Mouse (Mus musculus) hindbrain, embryonic 12.5 days (tissue): Measurements from ENCODE around the gene Mfsd5. TPM values are rescaled to one million over a fixed set of nuclear protein-coding genes. Genes with fewer than 3 reads are reported as not detected.
A peak's percentile ranks its signal among the peaks of the same experiment; 100 is the strongest.

Experiments used
- ATAC-seq: fragments of 200-750 bp; cut with Nextera tagmentation; 2 replicates; pipeline ENCODE4 v1.8.0; 2017; ENCODE audit warnings: moderate TSS enrichment; ENCODE audit not compliant: low FRiP score
- H3K27ac ChIP-seq: fragments of 300-500 bp; sonication (generic); 2 replicates; pipeline ENCODE4 v1.5.1; 2016; ENCODE audit warnings: mild to moderate bottlenecking
- H3K27me3 ChIP-seq: fragments of 300-500 bp; sonication (generic); 2 replicates; pipeline ENCODE4 v1.6.1; 2016; ENCODE audit warnings: mild to moderate bottlenecking
- H3K36me3 ChIP-seq: fragments of 300-500 bp; sonication (generic); 2 replicates; pipeline ENCODE4 v1.6.1; 2016; ENCODE audit warnings: mild to moderate bottlenecking
- H3K4me1 ChIP-seq: fragments of 300-500 bp; sonication (generic); 2 replicates; pipeline ENCODE4 v1.6.1; 2016
- H3K4me2 ChIP-seq: fragments of 300-500 bp; sonication (generic); replicated peaks from 2 replicates; pipeline ENCODE4 v1.6.1; 2016; ENCODE audit warnings: mild to moderate bottlenecking
- H3K4me3 ChIP-seq: fragments of 300-500 bp; sonication (generic); 2 replicates; pipeline ENCODE4 v1.5.1; 2016; ENCODE audit warnings: mild to moderate bottlenecking
- H3K9ac ChIP-seq: fragments of 300-500 bp; sonication (generic); 2 replicates; pipeline ENCODE4 v1.6.1; 2016; ENCODE audit warnings: mild to moderate bottlenecking, moderate library complexity
- H3K9me3 ChIP-seq: fragments of 300-500 bp; sonication (generic); replicated peaks from 2 replicates; pipeline ENCODE4 v1.6.1; 2016; ENCODE audit warnings: mild to moderate bottlenecking
- WGBS: fragments of 180-500 bp; shearing (Covaris S2); methylation state at CpG from one replicate; pipeline ENCODE4 v1.1.7; 2016; 5-methylcytosine and 5-hydroxymethylcytosine counted together
- polyA plus RNA-seq: library from polyadenylated mRNA; unstranded; fragments of >200 nt; fragmentation: Nextera tagmentation; extraction: Ambion mirVana; gene quantifications from 2 replicates; pipeline ENCODE4 v1.2.1, GENCODE M21; 2016

Gene Mfsd5
- polyA plus RNA-seq: 54.2 and 54.9 TPM in 2 replicates

DNA sequence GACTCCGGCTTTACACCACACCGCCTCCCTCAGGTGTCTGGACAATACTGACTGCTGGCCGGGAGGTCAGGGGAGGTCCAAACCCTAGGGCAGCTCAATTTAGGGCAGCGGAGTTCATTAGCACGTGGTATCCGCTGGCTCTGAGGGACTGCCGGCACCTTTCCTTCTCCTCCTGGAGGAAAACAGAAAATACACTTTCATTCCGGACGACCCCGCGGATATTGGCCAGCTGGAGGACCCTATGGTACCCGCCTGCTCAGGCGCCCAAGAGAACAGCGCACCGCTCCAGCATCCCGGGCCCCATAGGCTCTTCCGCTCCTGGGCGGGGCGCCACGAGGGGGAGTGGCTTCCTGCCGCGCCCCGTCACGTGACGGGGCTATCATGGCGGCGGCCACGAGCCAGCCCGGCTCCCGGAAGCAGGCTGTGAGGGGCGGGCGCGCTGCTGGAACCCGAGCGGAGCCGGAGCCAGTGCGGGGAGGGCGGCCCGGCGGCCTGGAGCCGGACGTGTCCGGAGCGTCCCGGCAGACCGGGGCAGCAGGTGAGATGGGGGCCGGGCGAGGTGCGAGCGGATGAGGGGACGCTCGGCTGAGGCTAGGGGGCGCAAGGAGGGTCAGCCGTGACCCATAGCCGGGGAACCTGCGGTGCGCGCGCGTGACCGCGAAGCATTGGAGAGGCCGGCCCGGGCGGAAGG is at the start of gene Mfsd5:
Gene Mfsd5, plus strand, starts transcription at position 363 of the 691 bp plus-strand sequence.
- no peaks in the 10 kb centered on the region for H3K27me3 ChIP-seq
- under 1% methylated on average over 65 of the region's 65 CpGs for WGBS
- peak within 1 kb of the TSS; percentile 63 for H3K9ac ChIP-seq
- ATAC-seq: peak; percentile 96
- peak within 1 kb of the TSS; percentile 80 for H3K27ac ChIP-seq
- H3K4me3 ChIP-seq: peak within 1 kb of the TSS; percentile 65
- H3K4me1 ChIP-seq: peaks cover 14% of the 10 kb centered on the region
- peaks cover 23% of the 10 kb centered on the region for H3K36me3 ChIP-seq
- H3K4me2 ChIP-seq: peak within 1 kb of the TSS; percentile 89
- H3K9me3 ChIP-seq: no peaks in the 10 kb centered on the region

- H3K27me3 ChIP-seq: 0 out of 2 replicates have a peak, but pooled peaks cover 9% of the 10 kb centered on the region
- H3K4me1 ChIP-seq: peaks cover 10% of the 10 kb centered on the region
- ATAC-seq: no peak
- H3K4me3 ChIP-seq: no peak overlapping the region
- no peaks in the 10 kb centered on the region for H3K9me3 ChIP-seq
- WGBS: 80% methylated on average over 17 of the region's 17 CpGs
- H3K27ac ChIP-seq: no peak overlapping the region
- H3K9ac ChIP-seq: no peak overlapping the region
- no peak overlapping the region for H3K4me2 ChIP-seq
- no peaks in the 10 kb centered on the region for H3K36me3 ChIP-seq
Observed at GRCm38 (mm10) chr15:102230408-102231321, 48.6 kb upstream of the Mfsd5 start.

GRCm38 (mm10) chr15:102231748-102232147 is 47.5 kb upstream of the Mfsd5 start, which contains the start of gene Itgb7:
Gene Itgb7 (minus strand): TSS chr15:102231944.
- no peaks in the 10 kb centered on the region for H3K36me3 ChIP-seq
- peaks cover 11% of the 10 kb centered on the region for H3K4me1 ChIP-seq
- H3K9ac ChIP-seq: no peak within 1 kb of the TSS
- 0 out of 2 replicates have a peak, but pooled peaks cover 5% of the 10 kb centered on the region for H3K27me3 ChIP-seq
- WGBS: 38% methylated on average over 6 of the region's 6 CpGs
- ATAC-seq: no peak
- no peak within 1 kb of the TSS for H3K27ac ChIP-seq
- no peak within 1 kb of the TSS for H3K4me3 ChIP-seq
- H3K9me3 ChIP-seq: no peaks in the 10 kb centered on the region
- H3K4me2 ChIP-seq: no peak within 1 kb of the TSS

DNA sequence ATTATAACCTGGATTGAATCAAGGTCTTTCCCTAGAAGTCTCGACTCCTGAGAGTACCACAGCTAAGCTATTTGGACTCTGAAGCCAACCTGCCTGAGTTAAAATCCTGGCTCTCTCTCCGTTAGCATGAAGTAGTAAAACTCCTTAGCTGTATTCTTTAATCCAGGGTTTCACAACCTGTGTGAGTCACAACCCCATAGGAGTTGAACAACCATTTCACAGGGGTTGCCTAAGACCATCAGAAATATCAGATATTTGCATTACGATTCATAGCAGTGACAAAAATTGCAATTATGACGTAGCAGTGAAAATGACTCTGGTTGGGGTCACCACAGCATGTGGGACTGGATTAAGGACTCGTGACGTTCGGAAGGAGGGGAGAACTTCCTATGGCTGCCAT is 46.5 kb upstream of the Mfsd5 start:
- Histone ChIP-seq H3K27ac (no peak overlapping the region), H3K9ac (no peak overlapping the region), H3K4me3 (no peak overlapping the region), H3K4me2 (no peak overlapping the region), H3K9me3 (no peaks in the 10 kb centered on the region), H3K27me3 (0 out of 2 replicates have a peak, but pooled peaks cover 5% of the 10 kb centered on the region), H3K4me1 (peaks cover 11% of the 10 kb centered on the region), H3K36me3 (no peaks in the 10 kb centered on the region)
- no peak for ATAC-seq
- 84% methylated on average over 7 of the region's 7 CpGs for WGBS

DNA sequence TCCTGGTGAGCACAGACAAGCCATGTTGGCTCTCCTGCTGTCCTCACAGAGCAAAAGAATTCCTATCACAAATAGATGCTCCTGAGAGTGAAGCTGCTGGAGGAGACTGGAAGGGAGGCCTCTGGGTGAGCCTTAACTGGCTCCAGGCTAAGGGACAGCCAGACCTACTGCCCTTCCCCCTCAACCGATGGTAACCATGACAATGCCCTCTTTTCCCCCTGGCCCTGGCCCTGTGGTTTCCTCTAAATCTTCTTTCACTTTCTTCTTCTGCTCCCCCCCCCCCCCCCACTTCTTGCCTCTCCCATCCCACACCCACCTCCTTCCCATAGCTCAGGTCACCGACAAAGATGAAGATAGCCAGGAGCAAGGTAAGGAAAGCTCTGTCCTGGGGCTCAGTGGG is 45.4 kb upstream of the Mfsd5 start:
- H3K4me1 ChIP-seq: peaks cover 11% of the 10 kb centered on the region
- no peak for ATAC-seq
- WGBS: 23% methylated on average over 2 of the region's 2 CpGs
- H3K9me3 ChIP-seq: no peaks in the 10 kb centered on the region
- no peak overlapping the region for H3K4me2 ChIP-seq
- no peak overlapping the region for H3K9ac ChIP-seq
- no peak overlapping the region for H3K4me3 ChIP-seq
- no peaks in the 10 kb centered on the region for H3K36me3 ChIP-seq
- H3K27ac ChIP-seq: no peak overlapping the region
- H3K27me3 ChIP-seq: 0 out of 2 replicates have a peak, but pooled peaks cover 5% of the 10 kb centered on the region

DNA sequence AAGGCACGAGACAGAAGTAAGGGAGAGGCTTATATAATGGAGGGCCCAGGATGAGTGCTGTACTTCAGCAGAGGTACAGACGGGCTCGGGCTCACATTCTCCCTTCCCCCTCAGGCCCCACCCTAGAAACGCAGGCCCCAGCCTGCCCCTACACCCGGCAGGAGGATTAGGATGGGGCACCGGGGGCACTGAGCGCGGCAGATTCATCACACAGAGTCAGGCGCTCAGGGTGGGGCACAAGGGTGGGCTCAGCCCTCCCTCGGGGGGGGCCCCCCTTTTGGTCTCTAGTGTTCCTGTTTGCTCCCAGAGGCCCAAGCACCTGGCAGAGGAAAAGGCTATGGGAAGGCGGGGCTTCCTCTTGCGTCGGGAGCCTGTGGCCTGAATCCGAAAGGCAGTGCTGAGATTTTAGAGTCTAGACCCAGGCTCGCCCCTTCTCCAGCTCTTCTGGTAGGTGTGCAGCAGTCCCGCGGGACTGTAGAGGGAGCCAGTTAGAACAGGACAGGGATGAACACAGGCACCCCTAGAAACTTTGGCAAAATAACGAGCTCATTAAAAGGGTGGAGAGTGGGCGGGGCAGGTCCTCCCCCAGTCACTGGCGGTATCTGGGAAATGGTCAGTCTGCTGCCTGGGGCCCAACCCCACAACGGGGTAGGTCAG is 43.8 kb upstream of the Mfsd5 start:
- Histone ChIP-seq H3K4me1 (peaks cover 11% of the 10 kb centered on the region), H3K27ac (no peak overlapping the region), H3K27me3 (peaks cover 12% of the 10 kb centered on the region; the same call in 1 of the 2 replicates), H3K9ac (peak overlapping the region; percentile 35; the same call in 1 of the 2 replicates), H3K36me3 (no peaks in the 10 kb centered on the region), H3K4me2 (peak overlapping the region; percentile 15; the same call in 1 of the 2 replicates), H3K4me3 (no peak overlapping the region), H3K9me3 (no peaks in the 10 kb centered on the region)
- 36% methylated on average over 20 of the region's 21 CpGs for WGBS
- 0 out of 2 replicates have a peak, but pooled peaks have one; percentile 19 for ATAC-seq

DNA sequence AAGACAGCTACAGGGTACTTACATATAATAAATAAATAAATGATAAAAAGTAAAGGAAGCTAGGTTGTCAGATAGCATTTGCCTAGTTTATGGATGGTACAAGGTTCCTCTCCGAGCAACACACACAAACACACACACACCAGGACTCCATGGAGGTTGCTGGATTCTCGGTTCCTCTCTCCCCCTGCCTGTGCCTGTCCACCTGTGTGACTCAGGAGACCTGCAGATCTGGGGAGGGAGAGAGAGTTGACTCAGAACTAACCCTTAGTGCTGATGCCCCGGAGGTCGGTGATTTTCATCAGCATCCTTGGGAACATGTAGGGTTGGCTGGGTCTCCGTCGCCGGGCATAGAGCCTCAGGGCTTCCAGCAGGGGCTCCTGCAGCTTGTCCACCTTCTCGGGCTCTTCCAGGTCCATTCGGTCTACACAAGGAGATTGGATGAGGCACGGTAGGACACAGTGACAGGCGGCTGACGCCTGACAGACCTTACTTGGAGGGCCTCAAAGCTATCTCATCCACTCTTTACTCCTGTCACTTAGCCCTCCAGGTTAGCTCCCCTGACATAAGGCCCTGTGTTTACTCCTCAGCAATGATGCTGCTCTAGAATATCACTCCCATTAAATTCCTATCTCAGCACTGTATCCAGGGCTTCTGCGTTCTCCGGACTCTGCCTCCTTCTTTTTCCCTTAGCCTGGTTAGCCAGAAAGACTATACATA is 40.6 kb upstream of the Mfsd5 start:
- ATAC-seq: peak; percentile 4; the same call in 1 of the 2 replicates
- Histone ChIP-seq H3K4me1 (peaks cover 18% of the 10 kb centered on the region), H3K4me3 (no peak overlapping the region), H3K4me2 (no peak overlapping the region), H3K36me3 (no peaks in the 10 kb centered on the region), H3K9ac (no peak overlapping the region), H3K27ac (no peak overlapping the region), H3K27me3 (peaks cover 39% of the 10 kb centered on the region), H3K9me3 (no peaks in the 10 kb centered on the region)
- 94% methylated on average over 14 of the region's 14 CpGs for WGBS

GRCm38 (mm10) chr15:102239260-102239590 is 40.0 kb upstream of the Mfsd5 start:
- H3K4me3 ChIP-seq: no peak overlapping the region
- WGBS: 8% methylated on average over 9 of the region's 9 CpGs
- peaks cover 19% of the 10 kb centered on the region for H3K4me1 ChIP-seq
- no peak overlapping the region for H3K9ac ChIP-seq
- no peak overlapping the region for H3K27ac ChIP-seq
- H3K36me3 ChIP-seq: no peaks in the 10 kb centered on the region
- no peak overlapping the region for H3K4me2 ChIP-seq
- no peaks in the 10 kb centered on the region for H3K9me3 ChIP-seq
- peaks cover 44% of the 10 kb centered on the region for H3K27me3 ChIP-seq
- ATAC-seq: peak; percentile 77

- Histone ChIP-seq H3K4me1 (peaks cover 21% of the 10 kb centered on the region), H3K4me3 (no peak overlapping the region), H3K9ac (no peak overlapping the region), H3K27me3 (peaks cover 50% of the 10 kb centered on the region), H3K27ac (no peak overlapping the region), H3K36me3 (no peaks in the 10 kb centered on the region), H3K4me2 (no peak overlapping the region), H3K9me3 (no peaks in the 10 kb centered on the region)
- 77% methylated on average over 11 of the region's 11 CpGs for WGBS
- ATAC-seq: no peak
Observed at GRCm38 (mm10) chr15:102239851-102240250, 39.4 kb upstream of the Mfsd5 start.

DNA sequence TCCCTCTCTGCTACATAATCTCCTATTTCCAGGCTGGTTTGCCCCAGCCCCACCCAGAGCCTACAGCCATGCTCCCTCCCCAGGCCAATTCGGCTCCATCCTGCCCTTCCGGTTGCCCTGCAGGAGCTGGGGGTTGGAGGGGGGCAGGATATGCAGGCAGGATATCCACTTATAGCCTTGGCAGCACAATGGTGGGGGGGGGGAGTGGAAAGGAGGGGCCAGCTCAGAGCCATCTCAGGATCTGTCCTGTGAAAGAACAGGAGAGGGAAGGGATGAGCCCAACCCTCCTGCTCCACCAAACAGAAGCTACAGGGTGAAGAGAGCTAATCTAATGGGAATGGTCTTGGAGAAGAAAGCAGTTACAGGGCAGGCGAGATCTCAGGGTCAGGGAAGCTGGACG is 38.6 kb upstream of the Mfsd5 start:
- no peak overlapping the region for H3K4me2 ChIP-seq
- H3K27me3 ChIP-seq: peaks cover 57% of the 10 kb centered on the region
- no peak for ATAC-seq
- no peaks in the 10 kb centered on the region for H3K9me3 ChIP-seq
- H3K27ac ChIP-seq: no peak overlapping the region
- H3K4me3 ChIP-seq: no peak overlapping the region
- no peaks in the 10 kb centered on the region for H3K36me3 ChIP-seq
- WGBS: 78% methylated on average over 4 of the region's 4 CpGs
- peaks cover 21% of the 10 kb centered on the region for H3K4me1 ChIP-seq
- H3K9ac ChIP-seq: no peak overlapping the region

- H3K36me3 ChIP-seq: no peaks in the 10 kb centered on the region
- H3K4me1 ChIP-seq: peaks cover 35% of the 10 kb centered on the region
- H3K9ac ChIP-seq: no peak overlapping the region
- no peak for ATAC-seq
- H3K4me2 ChIP-seq: no peak overlapping the region
- H3K27ac ChIP-seq: no peak overlapping the region
- 34% methylated on average over 12 of the region's 12 CpGs for WGBS
- no peak overlapping the region for H3K4me3 ChIP-seq
- H3K9me3 ChIP-seq: no peaks in the 10 kb centered on the region
- peaks cover 77% of the 10 kb centered on the region for H3K27me3 ChIP-seq
Observed at GRCm38 (mm10) chr15:102242404-102243228, 36.6 kb upstream of the Mfsd5 start.
